Mouse (Mus musculus): ENCODE data around the gene Akain1.

Gene Akain1

DNA sequence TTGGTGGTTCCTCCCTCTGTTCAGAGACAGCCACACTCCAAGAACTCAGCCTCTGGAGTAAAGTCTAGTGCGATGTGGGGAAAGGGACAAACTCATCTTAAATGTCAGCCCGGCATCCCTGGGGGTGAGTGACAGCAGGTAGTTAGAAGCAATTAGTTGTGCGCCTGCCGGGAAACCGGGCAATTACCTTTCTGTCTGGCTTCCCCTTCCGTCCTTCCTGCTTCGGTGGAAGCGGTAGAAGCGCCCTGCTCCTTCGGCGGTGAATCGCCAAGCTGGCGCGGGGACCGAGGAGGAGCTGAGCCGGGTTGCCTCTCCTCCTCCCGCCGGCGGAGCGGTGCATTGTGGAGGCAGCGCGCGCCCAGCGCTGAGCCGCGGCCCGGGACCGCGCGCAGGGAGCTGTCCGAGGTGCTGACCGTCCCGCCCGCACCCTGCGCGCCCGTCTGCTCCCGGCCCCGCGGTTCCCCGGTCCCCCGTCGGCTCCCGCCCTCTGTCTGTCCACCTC is at the start of gene Akain1:
Gene Akain1, plus strand, starts transcription at position 337 of the 502 bp plus-strand sequence.
- DNase-seq = peak; percentile 68

DNA sequence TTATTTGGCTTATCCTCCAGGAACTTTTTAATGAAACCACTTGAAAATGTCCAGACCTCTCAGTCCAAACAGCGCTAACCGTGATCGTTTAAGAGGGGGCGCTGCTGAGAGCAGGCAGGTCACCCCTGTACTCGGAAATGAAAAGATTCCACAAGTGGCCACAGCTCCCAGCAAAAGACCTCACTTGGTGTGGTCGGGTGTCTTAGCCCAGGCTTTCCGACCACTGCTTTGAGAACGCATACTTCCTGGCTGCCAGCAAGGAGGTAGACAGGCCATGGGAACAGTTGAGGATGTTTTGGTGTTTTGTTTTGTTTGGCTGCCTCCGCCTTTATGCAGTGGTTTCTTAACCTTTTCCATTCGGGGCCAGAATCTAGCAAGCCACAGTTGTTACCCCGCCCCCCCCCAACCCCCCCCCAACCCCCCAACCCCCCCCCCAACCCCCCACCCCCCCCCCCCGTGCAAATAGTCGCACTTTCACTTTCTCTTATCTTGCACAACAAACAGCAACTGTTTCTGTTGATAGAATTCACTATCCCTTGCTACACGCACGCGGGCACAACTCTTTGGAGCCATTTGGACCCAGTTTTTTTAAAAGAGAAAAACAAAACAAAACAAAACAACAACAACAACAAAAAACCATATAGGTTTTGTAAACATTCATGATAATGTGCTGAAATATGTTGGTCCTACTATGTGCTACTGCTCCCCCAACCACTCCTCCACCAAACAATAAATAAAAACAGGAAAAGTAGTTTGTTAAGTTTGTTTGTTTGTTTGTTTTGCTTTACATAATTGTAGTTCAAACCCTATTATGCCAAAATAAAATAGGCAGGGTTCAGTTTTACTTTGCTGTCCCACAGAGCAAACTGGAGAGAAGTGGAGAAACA is 42.7 kb upstream of the Akain1 start:
- DNase-seq = no peak

DNA sequence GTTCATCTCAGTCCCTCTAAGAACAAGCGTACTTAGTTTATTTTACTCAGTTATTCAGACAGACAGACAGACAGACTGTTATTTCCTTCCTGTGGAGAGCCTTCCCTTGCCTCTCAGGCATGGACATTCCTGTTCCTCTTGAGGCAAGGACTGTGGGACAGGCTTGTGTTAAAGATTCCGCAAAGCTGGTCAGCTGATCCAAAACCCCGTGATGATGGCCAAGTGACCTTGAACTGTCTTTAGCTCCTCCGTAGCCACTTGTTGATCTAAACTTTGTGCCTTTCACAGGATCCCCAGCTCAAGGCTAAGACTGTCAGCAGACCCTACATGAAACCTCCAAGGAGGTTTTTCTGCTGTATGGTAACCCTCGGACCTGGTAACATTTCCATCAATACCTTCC is 42.0 kb upstream of the Akain1 start:
- no peak for DNase-seq

DNA sequence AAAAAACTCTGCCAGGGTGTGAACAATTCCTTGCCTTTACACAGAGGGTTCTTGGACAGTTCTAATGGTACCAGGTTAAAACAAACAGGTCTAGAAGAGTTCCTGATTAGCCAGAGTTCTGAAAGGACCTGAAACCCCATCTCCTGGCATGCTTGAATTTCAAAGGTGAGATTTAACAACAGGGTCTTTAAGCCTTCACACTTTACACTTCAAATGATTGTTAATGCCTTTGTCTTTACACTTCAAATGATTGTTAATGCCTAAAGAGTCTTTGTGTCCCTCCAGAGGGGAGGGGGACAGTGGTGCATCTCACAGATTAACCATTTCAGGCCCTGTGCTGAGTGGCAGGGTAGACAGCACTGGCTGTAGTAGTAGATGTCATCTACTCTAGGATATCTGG is 41.0 kb upstream of the Akain1 start:
- no peak for DNase-seq

DNA sequence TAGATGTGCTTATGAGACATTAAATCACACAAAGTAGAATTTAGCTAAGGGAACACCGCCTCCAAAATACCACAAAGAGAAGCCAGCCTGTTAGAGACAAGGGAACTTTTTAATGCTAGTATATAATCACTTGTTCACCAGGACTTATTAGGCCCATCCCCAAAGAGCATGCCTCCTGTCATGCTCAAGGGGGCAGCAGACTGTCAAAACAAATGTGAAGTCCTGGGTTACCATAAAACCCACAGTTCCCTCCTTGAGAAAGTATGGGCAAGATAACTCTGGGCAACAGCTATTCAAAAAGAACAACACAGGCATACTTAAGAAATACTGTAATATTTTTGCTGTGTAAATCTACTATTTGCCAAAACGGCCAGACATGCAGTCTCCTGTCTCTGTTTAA is 38.0 kb upstream of the Akain1 start:
- no peak for DNase-seq

DNA sequence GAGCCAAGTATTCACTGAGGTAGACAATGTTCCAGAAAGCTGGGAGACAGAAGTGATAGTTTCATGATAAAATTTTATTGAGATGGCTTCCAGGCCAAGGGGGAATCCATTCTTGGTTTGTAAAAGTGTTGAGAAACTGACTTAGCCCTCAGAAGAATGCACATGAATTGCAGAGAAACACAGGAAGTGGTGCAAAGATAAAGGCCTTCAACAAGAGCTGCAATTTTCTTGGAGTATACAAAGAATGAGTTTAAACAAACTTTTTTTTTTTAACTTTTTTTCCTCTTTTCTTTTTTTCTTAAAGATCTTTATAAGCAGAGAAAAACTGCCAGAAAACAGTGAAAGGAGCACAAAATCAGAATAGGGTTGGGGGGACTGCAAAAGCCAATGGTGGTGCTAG is 23.0 kb upstream of the Akain1 start:
- no peak for DNase-seq

DNA sequence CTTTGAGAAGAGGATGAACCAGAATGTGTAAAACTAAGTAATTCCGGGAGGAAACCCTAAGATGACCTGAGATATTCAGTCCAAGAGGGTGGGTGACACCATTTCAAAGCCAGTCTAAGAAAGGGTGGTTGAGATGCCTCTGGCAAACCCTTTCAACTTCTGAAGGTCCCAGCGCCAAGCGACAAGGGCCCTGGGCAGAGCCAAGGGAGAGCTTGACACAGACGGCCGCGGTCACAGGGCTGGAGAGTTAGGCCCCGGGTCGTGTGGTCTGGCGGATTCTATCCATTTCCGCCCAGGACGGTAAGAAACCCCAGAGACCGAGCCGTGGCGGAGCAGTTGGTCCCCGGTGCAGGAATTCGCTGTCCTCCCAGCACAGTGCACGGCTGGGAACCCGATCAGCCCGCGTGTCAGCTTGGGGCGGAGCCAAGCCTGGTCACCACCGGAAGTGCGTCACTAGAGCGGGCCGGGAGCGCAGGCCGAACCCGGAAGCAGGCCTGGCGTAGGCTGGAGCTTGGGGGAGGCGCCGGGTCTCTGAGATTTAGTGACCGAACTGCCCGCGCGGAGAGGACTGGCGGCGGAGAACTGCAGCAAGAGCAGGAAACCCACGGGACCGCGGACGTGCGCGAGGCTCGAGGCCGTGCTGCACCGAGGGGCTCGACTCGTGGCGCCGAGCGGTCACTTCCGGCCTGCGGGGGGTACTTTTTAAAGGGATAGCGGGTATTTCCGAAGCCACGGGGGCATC is 22.0 kb upstream of the Akain1 start:
- DNase-seq = peak; percentile 94

DNA sequence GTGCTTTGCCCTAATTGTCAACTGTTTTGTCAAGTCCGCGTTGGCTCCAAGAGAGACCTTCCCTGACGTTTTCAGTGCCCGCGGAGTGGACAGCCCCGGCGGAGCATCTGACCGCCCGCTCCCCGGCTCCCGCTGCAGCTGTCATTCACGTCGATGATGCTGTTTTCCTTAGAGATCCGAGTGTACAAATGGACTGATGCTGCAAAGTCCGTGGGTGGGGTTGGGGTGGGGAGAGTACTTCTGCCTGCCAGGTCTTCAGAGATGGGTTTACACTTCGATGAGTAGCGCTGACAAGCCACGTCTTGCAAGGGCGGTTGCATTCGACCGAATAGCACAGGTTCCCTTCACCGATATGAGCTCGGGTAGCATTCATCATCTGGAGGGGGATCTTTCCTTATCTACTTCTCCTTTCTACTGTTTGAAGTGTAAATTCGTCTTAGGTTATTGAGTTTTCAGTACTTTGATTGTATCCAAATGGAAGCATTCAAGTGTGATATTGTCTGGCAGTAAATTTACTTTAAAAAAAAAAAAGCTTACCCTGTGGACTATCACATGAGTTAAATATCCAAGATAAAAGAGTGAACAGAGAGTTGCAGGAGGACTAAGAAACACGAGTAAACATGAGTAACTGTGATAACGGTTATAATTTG is 21.3 kb upstream of the Akain1 start:
- DNase-seq = no peak

DNA sequence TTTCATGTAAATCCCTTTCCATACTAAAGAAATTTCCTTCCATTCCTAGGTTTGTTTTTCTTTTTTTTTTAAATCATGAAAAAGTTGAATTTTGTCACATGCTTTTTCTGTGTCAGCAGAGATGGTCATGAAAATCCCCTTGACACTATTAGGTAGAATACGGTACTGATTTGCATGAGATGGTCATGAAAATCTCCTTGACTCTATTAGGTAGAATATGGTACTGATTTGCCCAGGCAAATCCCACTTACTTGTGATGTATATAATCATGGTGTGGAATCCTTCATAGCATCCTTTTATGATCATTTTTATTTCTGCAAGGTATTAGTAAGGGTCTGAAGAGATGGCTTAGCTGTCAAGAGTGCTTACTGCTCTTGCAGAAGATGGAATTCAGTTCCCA is 17.5 kb upstream of the Akain1 start:
- DNase-seq = no peak

DNA sequence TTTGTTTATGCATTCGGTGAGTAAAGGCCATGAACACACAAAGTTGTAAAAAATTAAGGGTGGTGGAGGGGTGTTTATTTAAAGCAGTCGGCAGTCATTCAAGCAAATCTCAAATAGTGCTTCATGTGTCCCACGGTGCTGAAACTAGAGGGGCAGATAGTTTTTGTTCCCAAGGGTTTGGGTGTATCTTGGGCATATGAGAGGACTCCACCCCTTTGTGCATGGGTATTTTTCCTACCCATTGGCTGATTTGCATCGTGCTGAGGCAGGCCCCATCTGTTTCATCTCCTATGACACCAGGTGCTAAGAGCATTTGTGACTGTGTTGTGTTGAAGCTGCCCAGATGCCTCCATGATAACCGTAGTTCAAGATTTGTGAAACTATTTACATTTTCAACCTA is 1.3 kb upstream of the Akain1 start:
- DNase-seq = no peak

DNA sequence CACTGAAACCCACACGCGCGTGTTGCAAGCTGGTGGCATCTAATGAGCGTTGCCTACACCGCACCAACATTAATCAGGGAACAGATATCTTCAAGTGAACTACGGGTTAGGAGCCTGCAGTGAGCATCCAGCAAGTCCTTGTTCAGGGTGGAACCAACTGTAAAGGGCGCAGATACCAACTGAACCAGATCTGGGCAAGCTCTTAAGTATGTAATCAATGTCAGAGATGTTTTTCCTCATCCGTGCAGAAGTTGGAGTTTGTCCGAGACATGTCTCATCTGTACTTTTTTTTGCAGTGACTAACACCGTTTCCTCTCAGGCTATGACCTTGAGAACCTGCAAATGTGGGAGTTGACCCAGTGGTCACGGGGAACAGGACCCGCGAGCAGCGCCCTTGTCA is 640 bp upstream of the Akain1 start:
- DNase-seq = no peak

DNA sequence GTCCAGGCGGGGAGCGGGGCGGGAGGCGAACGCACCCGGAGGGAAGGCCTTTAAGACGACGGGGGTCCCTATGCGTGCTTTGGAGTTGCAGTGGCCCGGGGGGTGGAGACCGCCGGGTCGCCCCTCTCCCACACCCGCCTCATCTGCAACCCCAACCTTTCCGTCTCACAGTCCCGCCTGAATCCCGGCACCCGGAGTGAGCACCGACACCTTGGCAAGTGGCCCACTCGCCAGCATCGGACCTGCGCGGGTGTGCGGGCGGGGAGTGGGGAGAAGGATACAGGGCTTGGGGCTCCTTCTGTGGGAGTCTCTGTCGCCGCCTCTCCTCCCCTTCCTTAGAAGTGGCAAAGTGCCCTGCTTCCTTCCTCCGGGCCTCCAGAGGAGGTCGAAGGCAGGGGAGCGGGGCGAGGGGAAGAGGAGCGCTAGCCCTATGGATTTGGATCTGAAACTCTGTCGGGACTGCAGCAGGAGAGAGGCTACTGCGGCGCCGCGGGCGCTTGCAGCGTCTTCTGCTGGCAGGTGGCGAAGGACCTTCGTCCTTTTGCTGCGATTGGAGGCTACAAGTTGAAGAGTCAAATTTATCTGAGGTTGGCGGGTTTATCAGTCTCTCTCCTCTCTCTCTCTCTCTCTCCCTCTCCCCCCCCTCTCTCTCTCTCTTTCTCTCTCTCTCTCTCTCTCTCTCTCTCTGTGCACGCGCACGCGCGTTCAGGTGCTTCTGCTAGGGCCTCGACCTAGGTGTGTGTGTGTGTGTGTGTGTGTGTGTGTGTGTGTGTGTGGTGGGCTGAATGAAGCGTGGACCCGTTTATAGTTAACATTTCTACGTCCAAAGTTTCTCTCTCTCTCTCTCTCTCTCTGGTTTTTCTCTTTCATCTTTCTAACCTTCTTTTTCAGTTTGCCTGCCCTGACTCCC is 700 bp downstream of the Akain1 start:
- peak; percentile 70 for DNase-seq

DNA sequence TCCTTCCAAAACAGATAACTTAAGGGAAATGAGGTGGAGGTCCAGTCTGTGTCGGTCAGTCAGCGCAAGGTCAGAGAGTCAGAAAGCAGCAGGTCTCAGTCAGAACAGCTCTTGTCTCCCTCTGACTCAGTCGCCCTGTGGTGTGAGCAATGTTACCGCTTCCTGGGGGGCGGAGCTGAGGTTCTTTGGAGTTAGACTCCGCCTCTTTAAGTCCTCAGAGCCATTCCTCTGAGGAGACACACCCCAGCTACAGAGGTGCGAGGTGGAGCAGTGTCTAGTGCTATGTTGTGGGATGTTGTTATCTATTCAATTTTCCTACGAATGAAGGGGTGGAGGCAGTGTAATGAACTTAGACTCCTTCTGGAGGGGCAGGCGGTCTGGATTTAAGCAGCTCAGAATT is 1.9 kb downstream of the Akain1 start:
- DNase-seq = no peak

DNA sequence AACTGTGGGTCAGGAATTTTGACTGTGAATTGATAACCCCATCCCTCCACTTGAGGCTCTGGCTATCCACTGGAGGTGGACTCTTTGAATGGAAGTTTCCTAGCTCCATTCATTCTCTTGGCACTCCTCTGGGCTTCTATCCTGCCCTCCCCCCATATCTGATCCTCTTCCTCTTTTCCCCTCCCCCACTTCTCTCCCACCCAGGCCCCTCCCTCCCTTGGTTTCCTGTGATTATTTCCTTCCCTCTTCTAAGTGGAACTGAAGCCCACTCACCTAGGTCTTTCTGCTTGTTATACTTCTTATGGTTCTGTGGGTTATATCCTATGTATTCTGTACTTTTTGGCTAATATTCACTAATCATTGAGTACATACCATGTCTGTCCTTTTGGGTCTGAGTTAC is 9.6 kb downstream of the Akain1 start:
- DNase-seq = no peak

DNA sequence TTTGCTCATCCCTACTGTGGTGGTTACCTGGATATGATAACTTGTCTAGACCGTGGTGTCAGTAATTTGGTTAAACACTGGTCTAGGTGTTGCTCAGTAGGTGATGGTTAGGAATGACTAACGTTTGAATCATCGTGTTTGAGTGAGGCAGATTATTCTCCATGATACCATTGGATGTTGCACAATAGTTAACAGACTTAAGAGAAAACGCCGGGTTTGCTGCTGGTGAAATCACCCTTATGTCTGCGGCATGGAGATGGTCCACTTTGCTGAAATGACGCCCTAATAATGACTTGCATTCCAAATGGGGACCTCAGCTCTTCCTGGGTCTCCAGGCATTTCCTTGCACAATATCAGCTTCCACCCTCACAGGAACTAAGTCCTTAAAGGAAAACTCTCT is 22.6 kb downstream of the Akain1 start:
- DNase-seq = no peak

DNA sequence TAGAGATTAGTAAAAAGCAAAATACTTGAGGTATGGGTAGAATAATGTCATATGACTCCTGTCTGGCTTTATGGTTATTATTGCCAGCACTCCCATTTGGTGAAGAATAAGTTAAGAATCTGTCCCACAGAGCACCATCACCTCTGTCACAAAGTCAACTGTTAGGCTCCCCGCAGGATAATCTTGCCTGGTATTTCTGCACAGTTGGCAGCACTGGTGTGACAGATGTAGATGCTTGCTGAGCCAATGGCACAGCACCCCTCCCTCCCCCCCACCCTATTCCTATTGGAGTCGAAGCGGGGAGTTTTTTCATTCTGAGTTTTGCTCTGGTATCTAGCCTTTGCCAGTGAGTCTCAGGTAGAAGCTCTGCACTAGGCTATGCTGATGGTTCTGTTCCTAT is 23.9 kb downstream of the Akain1 start:
- no peak for DNase-seq

DNA sequence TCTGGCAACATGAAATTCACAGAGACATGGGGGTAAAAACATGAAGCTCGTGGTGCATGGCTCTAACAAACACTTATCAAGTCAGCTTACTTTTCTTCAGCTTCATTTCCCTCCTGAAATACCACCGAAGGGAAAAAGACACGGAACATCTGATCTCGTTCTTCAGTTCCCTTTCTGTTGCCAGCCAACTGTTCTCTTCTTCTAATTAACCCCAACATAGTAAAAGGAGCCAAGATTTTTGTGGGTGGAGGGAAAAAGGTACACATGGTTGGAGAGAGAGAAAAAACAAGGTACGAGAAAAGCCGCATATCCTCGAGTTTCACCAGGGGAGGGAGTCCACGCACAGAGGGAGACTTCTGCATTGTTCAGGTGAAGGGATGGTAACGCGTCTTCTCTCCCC is 32.0 kb downstream of the Akain1 start:
- DNase-seq = no peak

DNA sequence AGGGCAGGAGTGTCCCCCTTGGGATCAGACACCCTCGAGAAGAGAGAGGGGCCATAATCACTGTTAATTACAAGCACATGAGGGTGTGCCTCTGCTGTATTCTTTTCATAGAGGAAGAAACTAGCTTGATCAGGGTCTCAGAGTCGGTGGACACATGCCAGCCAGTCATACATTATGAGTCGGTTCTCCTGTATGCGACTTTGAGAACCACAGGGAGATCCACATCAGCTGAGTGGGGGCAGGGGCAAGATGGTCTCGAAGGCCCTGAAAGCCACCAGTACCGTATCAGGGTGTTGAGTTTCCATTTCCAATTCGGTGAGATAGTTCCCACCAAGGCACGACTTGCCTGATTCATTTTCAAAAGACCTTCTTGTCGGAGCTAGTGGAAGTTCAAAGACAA is 33.3 kb downstream of the Akain1 start:
- DNase-seq = no peak

DNA sequence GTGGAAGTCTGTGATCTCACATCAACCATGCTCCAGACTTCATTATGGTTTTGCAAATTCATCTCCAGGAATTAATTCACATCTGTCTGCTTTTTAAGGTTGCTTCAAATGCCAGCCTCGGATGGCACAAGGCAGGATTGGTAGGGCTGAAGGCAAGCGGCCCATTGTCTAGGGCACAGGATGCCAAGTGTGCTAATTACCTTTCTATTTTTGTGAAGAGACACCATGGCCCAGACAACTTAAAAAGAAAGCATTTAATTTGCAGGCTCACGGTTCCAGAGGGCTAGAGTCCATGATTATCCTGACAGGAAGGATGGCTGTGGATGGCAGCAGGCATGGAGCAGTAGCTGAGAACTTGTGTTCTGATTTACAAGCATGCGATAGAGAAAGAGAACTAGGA is 35.0 kb downstream of the Akain1 start:
- no peak for DNase-seq

DNA sequence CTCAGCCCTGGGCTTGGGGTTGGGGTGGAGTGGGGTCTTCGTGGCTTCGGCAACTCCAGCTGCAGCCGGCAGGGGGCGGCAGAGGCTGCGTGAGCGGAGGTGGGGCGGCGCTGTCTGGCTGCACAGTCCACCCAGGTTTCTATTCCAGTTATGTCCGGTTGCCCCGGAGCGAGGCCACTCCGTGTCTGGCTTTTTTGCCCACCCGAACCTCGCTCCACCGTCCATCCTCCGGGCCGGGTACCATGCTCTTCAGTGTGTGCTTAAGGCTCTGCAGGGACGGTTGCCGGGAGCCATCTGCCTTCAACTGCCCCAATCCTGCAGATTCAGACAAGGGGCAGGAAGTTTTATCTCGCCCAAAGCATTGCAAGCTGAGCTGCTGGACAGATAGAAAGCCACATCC is 36.3 kb downstream of the Akain1 start:
- peak; percentile 36 for DNase-seq

DNA sequence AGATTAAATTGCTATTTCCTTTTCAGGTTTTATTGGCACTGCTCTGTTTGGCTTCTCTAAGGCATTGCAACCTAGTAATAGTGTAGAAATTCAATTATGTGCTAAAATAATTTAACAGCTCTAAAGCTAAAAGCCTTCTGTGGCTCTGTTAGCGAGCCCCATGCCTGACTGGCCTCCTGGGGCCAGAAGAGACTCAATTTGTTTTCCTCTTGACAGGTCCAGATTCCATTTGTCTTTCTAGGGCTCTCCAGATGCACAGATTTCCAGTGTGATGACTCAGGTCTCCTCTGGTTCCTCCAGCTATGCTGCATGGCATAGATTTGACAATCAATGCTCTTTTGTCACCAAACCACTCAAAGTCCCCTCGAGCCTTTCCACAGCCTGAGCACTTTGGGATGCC is 38.4 kb downstream of the Akain1 start:
- no peak for DNase-seq

DNA sequence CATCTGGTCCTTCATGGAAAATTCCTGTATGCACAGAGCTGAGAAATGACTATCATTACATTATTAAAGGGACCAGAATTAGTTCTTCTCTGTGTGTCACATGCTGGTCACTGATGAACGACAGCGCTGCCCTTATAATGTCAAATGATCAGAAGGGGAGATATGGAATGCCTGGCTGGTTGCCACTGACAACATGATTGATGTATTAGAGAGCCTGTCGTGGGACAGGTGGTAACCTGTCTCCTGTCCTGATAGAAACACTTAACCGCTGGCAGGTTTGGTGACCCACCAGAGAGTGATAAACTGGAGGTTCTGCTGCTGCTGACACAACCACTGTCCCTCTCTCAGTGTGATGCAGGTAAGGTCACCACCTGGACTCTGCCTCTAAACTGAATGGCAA is 40.1 kb downstream of the Akain1 start:
- DNase-seq = no peak

DNA sequence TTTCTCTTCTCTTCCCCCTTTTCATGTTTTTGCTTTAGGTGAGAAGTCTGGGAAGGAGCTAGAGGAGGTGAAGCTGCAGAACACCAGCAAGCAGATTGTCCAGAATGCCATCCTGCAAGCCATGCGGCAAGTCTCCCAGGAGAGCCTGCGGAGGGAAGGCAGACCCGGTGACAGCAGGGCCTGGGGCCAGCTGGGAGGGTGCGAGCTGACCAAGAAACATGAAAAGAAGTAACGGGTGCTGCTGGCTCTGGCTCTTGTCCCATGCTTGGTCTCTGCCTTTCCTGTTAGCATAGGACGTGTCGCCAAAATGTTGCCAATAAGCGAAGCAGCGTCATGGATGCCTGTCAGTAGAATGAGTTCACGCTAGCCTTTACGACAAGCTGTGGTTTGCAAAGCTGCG is 48.0 kb downstream of the Akain1 start:
- no peak for DNase-seq
